Mouse (Mus musculus): ENCODE results near the gene Atp5k.

DNA sequence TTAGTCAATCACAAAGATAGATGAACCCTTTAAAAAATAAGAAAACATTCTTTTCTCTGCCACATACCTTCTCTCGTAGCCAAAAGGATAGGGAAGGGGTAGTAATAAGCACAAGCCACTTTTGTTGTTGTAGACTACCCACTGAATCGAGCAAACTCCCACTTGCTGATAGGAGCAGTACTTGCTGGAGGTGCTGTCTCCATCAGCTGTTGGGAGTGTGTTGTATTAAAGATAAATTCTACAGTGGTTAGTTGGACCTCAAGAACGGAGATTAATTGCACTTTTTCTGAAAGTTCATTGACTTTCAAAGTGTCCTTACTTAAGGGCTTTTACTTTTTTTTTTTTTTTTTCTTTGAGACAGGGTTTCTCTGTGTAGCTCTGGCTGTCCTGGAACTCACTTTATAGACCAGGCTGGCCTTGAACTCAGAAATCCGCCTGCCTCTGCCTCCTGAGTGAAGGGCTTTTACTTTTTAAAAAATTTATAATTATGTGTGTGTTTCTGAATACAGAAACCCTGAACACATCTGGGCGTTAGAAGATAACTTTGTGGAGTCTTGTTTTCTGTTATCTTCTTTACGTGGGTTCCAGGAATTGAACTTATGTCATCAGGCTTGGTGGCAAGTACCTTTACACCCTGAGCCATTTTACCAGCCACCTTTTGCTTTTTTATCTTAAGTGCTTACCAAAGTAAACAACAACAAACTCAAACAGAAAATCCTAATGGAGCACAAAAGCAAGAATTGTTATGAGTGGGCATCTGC, 31.1 kb upstream of the Atp5k start:
- TF ChIP-seq POLR2A (IDR thresholded peaks at IDR 0.05; ENCODE audit: extremely low read depth, insufficient read depth, low read length) (no peak), CTCF (IDR thresholded peaks at IDR 0.05; ENCODE audit: extremely low read depth, insufficient read depth, low read length) (no peak)
